Mouse (Mus musculus) cerebellum, postnatal 36 days (tissue): ENCODE data around the gene Slc8b1.

ENCODE experiments used
- DNase-seq, 2 experiments: peaks; one replicate each; pipeline ENCODE4 v3.0.0; 2021 to 2022; ENCODE audit warnings: mixed read lengths in 2 of 2

The Slc8b1 gene

DNA sequence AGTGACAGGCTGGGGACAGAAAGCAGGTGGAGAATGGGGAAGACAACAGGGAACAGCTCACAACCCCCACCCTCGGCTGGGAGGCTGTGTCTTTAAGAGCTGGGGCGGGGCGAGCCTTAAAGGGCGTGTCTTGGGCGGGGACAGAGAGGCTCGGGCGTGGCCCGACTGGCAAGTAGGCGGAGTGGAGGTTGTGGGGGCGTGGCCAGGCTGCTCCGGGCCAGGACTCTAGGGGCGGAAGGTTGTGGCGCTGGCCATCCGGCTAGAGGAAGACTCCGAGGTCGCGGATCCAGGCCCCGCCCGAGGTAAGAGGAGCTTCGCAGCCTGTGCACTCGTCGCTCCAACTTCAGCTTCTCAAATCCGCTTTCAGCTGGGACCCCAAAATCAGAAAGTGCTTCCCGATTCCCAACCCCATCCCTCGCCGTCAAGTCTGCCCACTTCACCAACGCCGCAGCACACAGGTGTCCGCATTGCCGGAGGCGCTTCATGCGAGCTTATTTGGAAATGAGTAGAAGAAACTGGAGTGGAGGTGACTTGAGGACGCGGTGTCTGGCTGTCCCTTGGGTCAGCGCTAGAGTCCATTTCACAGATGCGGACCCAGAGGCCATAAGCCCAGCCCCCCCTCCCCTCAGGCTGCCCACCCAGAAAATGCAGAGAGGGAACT is at the start of gene Slc8b1:
Gene Slc8b1, plus strand, starts transcription at position 187 of the 661 bp plus-strand sequence.
- DNase-seq, result peak; percentile 85 to 91

DNA sequence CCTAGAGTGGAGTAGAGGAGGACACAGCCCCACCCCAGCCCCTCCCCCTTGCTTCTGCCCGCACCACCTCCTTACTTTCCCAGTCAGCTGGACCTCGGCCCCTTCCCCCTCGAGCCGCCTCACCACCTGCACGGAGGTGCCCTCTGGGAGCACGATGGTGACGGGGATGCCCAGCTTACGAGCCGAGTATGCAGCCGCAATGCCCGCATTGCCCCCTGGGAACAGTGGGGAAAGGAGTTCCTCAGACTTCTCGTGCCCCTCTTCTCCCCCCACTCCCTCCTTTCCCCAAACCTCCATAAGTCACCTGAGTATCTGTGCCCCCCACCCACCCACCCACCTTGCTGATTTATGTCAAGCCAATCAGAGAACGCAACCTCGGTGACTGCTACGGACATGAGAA is 49.1 kb upstream of the Slc8b1 start:
- DNase-seq, result no peak

DNA sequence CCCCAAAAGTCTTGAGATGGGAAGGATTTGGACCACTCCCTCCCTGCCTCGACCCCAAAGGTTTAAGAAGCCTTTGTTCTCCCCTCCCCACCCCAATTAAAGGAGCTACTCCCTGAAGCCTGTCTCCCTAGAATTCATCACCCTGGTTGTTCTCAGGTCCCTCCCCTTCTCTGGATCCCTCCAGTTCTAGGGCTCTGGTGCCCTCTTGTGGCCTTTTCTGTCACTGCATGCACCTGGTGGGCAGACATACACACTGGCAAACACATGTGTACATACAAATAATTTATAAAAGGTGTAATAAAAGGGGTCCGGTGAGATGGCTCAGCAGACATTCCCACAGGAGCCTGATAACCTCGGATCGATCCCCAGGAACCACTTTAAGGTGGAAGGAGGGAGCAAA is 46.6 kb upstream of the Slc8b1 start:
- no peak for DNase-seq

DNA sequence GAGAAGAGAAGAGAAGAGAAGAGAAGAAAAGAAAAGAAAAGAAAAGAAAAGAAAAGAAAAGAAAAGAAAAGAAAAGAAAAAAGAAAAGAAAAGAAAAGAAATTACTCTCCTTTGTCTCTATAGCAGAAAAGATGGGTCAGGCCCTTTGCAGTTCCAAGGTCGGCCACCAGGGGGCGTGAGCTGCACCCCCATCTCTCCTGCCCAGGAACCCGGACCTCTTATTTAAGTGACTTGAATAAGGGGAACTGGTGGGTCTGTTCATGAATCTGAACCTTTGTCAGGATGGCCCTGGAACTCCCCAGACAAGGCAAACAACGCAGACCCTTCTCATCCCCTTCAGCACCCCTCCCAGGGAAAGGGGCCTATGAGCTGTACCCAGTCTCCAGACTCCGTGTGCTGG is 45.9 kb upstream of the Slc8b1 start:
- peak; percentile 44 to 50 for DNase-seq

DNA sequence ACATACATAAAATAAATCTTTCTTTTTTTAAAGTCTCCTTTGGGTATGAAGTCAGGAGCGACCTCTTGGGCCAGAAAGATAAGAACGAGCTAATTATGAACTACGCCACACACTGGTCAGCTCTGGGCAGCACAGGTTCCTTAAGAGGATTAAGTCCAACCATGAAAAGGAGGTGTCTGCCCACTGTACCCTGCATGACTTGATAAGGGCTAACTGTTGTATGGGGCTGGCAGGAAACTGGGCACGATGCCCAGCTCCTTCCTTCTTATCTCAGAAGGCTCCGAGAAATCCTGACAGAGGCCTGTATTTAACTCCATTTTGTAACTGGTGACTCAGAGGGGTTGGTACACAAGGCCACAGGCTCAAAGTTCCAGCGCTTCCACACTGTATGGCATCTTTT is 45.1 kb upstream of the Slc8b1 start:
- DNase-seq, result no peak

DNA sequence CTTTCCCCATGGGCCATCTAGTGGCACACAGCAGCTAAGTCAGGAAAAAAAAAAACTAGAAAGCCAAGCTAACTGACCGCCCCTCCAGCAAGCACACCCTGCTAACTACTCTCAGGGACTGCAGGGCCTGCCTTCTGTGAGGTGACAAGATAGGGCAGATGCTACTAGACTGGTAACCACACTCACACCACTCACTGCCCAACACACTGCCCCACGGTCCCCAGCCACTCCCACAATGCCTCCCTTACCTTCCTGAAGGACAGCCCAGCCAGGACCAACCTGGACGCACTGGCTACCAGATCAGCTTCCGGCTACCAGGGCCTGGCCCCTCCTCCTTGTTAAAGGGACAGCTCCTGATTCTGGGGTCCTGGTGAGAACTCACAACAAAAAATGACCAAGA is 43.9 kb upstream of the Slc8b1 start:
- no peak for DNase-seq

DNA sequence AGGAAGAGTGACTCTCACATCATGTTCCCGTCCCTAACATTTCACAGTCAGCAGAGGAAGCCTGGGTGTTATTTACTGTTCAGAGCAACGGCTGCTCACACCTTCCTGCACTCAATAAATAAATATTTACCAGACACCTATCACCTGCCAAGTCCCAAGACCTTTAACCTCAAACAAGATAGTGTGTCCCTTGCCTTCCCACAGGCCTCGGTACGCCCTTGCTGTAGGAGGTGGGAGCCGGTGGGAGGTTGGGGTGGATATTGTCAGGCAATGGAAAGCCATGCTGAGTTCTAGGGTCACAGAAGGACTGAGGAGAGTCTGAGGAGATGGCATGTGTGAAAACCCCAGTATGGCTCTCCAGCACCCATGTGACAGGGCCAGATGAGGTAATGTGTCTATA is 42.6 kb upstream of the Slc8b1 start:
- no peak for DNase-seq

DNA sequence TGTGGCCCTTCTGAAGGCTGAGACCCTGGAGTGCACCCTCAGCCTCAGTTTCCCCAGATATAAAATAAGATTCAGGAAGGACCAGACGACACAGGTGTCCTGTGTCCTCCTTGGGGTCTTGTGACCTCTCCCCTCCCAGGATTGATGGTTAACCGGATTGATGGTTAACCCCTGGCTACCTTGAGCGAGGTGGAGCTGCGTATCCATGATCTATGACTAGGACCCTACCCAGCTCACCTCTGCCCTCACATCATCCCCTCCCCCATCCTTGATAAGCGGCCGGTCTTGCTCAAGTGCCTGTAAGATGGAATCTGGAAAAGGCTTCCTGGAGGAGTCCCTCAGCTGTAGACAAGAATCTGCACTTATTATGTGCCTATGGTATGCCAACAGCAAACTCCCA is 42.1 kb upstream of the Slc8b1 start:
- no peak for DNase-seq

DNA sequence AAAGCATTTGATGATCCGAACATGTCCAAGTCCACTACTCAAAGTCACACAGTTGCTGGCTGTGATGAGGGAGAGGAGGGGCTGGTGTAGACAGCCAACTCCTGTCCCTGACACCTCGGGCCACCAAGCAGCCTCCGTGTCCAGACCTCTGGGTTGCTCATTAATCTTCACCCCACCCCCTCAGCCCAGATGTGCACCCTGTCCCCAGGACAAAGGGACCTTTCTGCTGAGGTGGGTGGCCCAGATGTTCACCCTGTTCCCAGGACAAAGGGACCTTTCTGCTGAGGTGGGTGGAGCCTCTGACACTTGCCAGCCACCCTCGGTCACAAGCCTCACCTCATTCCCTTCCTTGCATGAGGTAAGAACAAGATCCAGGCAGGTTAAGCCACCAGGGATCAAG is 39.4 kb upstream of the Slc8b1 start:
- no peak for DNase-seq

DNA sequence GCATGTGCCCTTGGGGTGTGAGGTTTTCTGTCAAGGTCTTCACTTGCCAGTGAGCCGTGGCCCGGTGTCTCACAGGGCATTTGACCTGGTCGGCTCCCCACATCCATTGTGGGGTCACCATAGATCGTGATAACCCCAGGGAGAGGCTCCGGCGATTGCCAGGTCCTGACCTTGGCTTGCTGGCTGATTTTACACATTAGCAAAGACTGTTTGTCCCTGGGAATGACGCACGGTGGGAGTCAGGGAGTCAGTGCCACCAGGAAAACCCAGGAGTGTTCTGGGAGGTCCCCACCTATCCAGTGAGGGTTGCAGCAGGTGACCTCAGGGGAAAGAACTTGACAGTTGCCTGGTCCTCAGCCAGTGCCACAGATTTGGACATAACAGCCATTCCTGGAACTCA is 38.2 kb upstream of the Slc8b1 start, which contains the start of gene Sdsl:
Gene Sdsl, minus strand, starts transcription at position 41 of the 400 bp plus-strand sequence.
- no peak for DNase-seq

DNA sequence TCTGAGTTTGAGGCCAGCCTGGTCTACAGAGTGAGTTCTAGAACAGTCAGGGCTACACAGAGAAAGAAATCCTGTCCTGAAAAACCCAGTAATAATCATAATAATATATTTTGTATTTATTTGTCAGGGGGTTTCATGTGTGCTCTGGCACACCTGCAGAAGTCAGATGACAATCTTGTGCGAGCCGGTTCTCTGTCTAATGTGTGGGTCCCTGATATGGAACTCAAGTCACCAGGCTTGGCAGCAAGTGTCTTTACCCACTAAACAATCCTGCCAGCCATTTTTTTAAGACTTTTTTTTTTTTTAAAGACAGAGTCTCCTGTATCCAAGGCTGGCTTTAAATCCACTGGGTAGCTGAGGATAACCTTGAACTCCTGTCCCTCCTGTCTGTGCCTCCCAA is 37.6 kb upstream of the Slc8b1 start:
- no peak for DNase-seq

DNA sequence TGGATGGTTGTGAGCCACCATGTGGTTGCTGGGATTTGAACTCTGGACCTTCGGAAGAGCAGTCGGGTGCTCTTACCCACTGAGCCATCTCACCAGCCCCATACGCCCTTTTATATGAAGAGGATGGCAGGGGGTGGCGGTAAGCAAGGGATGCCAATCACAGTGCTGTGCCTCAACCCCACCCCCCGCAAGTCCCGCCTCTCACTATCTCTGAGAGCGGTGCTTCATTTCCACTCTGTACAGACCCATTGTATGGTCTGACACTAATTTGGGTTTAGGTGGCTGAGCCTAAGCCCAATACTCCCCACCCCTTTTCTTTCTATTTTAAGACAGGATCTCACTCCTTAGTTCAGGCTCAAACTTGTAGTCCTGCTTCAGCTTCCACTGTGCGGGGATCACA is 35.1 kb upstream of the Slc8b1 start:
- DNase-seq, result no peak

DNA sequence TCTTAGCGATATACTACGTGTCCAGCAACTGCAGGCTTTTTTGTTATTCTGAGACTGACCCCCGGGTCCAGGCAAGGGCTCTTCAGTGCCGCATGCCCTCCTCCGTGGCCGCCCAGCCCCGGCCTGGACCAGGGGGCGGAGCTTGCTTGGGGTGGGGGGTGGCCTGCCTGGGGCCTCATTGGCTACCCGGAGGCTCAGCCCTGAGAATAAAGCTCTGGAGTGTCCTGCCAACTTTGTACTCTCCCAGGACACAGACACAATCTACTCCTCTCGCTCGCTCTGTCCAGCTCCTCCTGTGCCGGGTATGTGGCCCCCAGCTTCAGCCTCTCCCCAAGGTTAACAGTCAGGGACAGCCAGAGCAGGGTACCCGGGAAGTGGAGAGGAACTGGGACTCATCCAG is 34.7 kb upstream of the Slc8b1 start, which contains the start of gene Sds:
Gene Sds, plus strand, starts transcription at position 231 of the 400 bp plus-strand sequence.
- no peak for DNase-seq

DNA sequence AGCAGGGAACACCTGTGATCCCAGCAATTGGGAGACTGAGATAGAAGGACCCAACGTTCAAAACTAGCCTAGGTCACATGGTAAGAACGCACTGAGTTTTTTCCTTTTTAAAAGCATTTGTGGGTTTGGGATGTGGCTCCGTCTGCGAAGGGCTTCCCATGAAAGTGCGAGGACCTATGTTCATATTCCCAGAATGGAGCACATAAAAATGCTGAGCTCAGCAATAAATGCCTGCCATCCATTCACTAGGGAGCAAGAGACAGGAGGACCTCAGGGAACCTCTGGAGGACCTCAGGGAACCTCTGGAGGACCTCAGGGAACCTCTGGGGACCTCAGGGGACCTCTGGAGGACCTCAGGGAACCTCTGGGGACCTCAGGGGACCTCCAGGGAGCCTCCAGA is 33.0 kb upstream of the Slc8b1 start:
- DNase-seq, result no peak

DNA sequence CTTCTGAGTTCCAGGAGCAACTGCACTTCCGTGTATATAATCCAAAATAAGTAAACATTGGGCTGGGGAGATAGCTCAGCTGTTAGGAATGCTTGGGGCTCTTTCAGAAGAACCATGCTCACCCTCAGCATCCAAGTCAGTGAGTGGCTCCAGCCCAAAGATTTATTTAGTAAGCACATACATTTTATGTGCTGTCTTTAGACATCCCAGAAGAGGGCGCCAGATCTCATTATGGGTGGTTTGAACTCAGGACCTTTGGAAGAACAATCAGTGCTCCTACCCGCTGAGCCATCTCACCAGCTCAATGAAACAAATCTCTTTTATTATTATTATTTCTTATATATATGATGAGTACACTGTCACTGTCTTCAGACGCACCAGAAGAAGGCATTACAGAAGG is 31.4 kb upstream of the Slc8b1 start:
- no peak for DNase-seq

DNA sequence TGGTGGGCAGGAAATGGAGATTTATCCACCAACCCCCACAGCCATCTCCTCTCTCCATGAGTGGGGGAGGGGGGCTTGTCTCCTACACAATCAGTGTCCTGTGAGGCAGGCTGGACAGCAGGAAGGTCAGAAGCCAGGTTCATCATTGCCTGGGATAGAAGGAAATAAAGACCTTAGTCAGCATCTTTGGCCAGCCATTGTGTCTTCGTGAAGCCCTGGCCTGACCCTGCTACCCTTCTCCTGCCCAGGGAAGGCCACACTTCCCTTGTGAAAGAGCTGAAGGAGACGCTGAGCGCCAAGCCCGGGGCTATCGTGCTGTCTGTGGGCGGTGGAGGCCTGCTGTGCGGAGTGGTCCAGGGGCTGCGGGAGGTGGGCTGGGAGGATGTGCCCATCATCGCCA is 29.8 kb upstream of the Slc8b1 start:
- DNase-seq, result no peak

DNA sequence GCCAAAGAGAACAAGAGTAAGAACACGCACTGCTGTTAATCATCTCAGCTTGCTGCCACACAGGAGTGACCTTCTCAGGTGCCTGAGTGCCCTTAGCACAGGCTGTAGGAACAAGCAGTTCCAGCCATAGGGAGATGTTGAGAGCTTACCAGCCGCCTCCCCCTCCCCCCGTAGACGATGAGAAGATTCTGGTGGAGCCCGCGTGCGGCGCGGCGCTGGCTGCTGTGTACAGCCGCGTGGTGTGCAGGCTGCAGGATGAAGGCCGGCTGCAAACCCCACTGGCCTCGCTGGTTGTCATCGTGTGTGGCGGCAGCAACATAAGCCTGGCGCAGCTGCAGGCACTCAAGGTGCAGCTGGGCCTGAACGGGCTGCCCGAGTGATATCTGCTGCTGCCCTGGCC is 27.6 kb upstream of the Slc8b1 start:
- no peak for DNase-seq

DNA sequence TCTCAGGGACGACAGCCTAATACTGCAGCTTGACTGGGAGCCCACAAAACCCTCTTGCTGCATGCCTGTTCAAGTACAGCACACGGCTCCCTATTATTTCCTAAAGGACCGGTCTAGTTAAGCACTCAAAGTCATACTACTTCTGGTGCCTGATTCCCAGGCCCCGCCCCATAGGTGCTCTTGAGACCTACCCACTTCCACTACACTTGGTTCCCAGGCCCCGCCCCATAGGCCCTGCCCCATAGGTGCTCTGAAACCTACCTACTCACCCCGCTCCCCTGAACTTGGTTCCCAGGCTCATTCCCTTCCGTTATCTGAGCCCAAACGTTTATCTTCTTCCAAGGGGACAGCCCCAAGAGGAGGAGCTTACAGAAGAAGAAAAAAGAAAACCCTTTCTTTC is 23.1 kb upstream of the Slc8b1 start:
- DNase-seq, result no peak

DNA sequence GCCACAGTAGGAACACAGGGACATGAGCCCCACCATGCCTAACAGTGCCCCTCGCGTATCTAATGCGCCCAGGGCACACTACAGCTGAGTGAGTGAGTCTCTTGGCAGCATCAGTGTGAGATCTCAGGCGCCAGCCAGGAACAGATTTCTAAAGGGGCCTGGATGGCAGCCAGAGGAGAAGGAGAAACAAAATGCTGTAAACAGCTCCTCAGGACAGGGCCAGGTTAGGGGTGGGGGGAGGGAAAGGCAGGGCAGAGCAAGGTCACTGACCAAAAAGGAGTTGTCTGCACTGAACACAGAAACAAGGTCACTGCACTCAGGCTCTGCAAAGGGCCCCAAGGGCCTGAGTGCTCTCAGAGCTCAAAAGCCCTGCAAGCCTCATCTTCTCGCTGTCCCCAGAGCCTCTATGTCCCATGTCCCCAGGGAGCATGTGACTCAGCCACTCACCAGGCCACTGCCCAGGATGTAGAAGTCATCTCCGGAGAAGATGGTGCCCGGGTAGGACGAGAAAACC is 20.2 kb upstream of the Slc8b1 start:
- DNase-seq, result peak; percentile 56 to 67

DNA sequence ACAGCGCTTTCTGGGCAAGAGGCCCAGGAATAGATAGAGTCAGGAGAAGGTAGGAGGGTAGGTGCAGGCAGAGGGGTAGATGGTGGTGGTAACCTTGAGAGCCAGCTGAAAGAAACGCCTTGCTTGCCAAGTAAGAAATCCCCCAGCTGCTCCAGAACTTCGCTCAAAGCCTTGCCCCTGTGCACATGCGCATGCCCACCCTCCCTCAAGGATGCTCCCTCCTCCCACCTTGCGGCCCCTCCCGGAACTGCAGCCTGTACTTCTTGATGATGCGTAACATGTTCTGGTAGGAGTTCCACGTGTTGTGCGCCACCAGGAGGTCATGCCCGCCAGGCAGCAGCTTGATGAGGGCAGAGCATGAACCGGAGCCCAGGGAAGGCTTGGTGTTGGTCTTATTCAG is 18.5 kb upstream of the Slc8b1 start:
- no peak for DNase-seq

DNA sequence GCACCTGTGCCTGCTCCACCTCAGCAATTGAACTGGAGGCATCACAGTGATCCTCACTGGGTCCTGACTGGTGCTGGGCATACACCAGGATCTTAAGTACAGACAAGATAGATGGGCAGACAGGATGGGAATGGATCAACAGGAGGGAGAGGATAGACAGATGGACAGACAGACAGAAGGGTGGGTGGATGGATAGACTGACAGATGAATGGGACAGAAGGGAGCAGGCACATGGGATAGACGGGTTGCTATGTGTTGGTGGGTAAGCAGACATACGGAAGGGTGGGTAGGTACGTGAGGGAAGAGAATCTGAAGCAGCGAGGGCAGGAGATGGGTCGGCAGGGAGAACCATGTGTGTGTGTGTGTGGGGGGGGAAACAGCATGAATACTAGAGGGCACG is 17.5 kb upstream of the Slc8b1 start:
- no peak for DNase-seq

DNA sequence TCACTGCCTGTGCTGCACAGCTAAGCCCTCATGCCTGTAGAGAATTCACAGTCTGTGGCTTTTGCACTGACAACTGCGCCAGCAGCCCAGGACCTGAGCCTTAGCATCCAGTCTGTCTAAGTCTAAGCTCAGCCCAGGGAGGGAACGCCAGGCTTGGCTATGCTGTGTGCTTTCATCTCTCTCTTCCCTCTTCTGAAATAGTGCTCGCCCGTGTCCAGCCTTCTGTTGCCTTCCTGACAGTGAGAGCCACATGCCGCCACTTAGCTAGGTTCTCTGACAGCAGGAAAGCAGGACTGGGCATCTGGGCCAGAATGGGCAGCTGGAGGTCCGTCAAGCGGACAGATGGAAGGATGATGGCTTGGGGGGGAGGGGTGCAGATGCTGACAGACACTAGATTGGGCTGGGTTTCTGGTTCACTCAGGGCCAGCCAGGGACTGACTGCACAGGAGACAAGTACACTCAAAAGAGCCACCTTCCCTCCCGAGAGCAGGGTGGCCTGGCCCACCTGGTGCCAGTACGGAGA is 17.0 kb upstream of the Slc8b1 start:
- no peak for DNase-seq

DNA sequence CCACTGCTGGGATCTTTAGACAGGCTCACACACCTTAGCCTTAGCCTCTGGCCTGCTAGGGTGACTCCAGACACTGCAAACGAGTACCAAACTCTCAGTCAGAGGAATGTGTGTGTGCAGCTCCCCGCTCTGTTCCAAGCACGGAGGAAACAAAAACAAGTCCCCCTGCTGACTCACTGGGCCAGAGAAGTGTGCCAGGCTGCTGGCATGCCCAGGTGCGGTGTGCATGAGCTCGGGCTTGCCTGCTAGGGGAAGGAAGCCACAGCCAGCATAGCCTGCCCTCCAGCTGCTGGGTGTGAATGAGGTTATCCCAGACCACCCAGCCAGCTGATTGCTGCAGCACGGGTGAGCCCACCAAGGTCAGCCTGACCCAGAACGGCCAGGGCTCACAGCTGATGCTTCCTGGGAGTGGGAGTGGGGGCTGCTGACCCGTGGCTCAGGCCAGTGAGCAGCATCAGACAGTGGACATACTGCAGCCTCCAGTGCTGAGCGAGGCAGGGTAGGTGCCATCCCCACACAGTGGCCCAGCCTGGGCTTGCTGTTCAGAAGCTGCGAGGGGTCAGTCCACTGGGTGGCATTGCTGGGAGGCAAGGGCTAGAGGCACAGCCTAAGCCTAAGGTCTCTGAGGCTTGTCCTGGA is 15.8 kb upstream of the Slc8b1 start:
- DNase-seq, result no peak

DNA sequence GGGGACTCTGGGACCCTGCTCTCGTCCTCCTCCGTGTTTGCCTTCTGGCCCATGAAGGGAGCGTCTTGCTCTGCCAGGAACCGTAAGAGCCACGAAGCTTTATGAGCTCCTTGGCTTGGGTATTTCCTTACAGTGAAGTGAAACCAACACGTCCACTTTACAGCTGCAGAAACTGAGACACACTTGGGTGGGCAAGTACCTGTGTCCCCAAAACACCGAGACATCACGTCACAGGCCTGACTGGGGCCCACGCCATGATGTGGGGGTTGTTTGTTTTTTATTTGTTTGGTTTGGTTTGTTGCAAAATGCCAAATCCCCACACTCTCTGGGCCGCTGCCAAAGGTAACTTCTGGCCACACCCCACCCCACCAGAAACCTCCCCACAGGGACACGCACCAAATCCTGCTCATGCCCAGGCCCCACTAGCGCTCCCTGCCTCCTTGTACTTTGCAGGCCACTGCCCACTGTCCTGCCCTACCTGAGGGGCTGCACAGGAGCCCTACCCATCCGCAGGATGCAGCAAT is 15.2 kb upstream of the Slc8b1 start:
- DNase-seq, result no peak
